Mouse (Mus musculus): Measurements from ENCODE around the gene Nifk. TPM values are rescaled to one million over a fixed set of nuclear protein-coding genes. Genes with fewer than 3 reads are reported as not detected.
A peak's percentile ranks its signal among the peaks of the same experiment; 100 is the strongest.

Gene Nifk
- polyA plus RNA-seq, 1 experiment from 2014 or later = 105 TPM

DNA sequence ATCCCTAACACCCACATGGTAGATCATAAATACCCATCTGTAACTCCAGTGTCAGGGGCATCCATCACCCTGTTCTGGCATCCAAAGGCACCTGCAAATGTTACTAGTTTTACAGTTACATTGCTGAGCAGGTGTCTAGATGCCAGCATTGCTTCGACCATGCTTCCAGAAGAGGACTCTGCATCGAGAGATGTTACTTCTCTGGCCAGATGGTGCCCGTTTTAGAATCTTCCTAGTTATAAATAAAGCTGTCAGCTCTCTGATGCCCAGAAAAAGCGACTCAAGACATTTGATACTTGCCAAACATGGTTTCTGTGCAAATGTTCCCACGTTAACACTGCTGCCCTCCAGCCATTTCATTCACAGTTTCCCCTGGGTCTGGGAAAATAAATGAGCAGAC, 16.3 kb downstream of the Nifk start:
- WGBS = 83% methylated on average over 5 of the region's 5 CpGs

DNA sequence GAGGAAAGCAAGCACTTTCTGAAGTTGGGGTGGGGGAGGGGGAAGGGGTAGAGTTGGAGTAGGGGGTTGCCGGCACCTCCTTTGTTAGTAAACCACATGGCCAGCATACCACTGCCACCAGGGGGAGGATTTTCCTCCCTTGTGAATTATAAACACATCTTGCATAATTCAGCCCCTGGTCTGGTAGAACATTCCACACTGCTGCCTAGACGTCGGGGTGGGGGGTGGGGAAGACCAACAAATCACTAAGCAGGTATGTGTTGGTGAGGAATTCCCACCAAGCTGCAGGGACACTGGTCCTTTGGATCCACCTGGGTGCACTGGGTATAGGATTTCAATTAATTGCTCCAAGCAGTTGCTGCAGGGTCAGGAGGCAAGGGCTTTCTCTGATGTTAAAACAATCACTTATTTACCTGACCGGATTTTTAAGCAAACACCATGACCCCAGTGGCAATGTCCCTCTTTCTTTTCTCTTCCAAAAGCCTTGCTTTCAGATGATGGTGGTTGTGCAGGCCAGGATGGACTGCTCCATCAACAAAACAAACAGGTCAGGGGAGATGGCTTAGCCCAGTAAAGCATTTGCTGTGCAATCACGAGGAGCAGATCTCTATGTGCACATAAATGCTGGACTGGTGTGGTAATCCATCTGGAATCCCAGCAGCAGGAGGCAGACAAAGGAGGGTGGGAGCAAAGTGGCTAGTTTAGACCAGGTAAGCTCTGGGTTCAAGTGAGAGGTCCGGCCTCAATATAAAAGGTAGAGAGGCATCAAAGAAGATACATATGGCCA, 22.2 kb downstream of the Nifk start:
- WGBS = 41% methylated on average over 6 of the region's 6 CpGs
- DNase-seq (ENCODE audit: low spot score) = no peak

More for the DNA sequence above, 16.3 kb downstream of the Nifk start:
- Histone ChIP-seq H3K27ac (replicated peaks) (no peak overlapping the region), H3K36me3 (peaks cover 33% of the 10 kb centered on the region), H3K4me3 (no peak overlapping the region), H3K27me3 (ENCODE audit: low read depth, poor library complexity, severe bottlenecking) (no peaks in the 10 kb centered on the region), H3K9me3 (replicated peaks) (no peaks in the 10 kb centered on the region), H3K4me1 (no peaks in the 10 kb centered on the region)
- DNase-seq (ENCODE audit: low spot score) = no peak

DNA sequence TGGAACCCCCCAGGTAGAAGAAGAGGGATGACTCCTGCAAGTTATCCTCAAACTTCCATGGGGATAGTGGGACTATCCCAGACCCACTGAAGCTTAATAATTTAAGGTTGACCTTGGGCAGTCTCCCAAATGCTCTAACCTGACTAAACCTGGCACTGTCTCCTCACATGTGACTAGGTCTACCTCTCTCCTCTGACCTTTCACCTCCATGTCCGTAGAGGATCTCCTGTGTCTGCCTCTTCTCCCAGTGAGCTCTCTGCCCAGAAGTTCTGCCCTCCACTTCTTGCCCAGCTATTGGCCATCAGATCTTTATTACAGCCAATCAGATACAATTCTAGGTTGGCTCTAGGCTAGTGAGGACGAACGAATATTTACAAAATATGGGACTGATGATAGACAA, 28.3 kb downstream of the Nifk start:
- no peak overlapping the region for H3K27ac ChIP-seq (replicated peaks)
- H3K27me3 ChIP-seq (ENCODE audit: low read depth, poor library complexity, severe bottlenecking) = no peaks in the 10 kb centered on the region
- H3K4me3 ChIP-seq = no peak overlapping the region
- no peaks in the 10 kb centered on the region for H3K4me1 ChIP-seq
- H3K9me3 ChIP-seq (replicated peaks) = no peaks in the 10 kb centered on the region
- no peaks in the 10 kb centered on the region for H3K36me3 ChIP-seq
- no peak for DNase-seq (ENCODE audit: low spot score)
- 84% methylated on average over 3 of the region's 3 CpGs for WGBS

More for the DNA sequence above, 22.2 kb downstream of the Nifk start:
- peaks cover 8% of the 10 kb centered on the region for H3K4me1 ChIP-seq
- peak overlapping the region; percentile 28; the same call in 1 of the 2 replicates for H3K27ac ChIP-seq (replicated peaks)
- no peaks in the 10 kb centered on the region for H3K9me3 ChIP-seq (replicated peaks)
- H3K4me3 ChIP-seq = no peak overlapping the region
- no peaks in the 10 kb centered on the region for H3K27me3 ChIP-seq (ENCODE audit: low read depth, poor library complexity, severe bottlenecking)
- H3K36me3 ChIP-seq = no peaks in the 10 kb centered on the region

DNA sequence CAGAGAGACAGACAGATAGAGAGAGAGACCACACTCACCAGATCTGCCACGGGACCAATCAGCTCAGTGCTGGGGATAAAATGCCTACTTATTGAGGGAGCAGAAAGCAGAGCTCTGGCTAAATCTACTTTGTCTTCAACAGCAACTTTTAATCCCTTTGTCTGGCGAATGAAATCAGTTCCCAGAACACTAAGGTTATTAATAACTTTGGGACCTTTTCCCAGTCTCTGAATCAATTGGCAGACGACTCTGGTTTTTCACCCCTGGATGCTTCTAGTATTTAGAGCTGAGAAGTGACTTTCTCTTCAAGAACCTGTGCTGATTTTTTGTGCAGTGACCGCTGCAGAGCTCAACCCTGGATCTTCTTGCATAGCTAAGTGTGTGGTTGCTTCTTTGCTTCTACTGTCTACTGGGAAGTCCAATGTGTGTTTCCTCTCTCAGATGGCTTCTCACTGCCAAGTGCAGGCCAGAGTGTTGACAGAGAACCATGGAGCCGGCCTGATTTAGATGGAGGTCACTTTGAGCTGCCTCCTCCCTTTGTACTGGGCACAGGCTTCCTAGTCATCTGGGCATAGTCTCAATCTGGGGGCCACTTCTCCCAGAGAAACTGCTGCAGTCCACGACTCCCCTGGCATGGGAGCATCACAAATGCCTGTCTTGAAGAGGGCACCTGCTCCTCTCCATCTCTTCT, 37.6 kb downstream of the Nifk start:
- no peak for DNase-seq (ENCODE audit: low spot score)
- Histone ChIP-seq H3K36me3 (no peaks in the 10 kb centered on the region), H3K9me3 (replicated peaks) (no peaks in the 10 kb centered on the region), H3K4me3 (no peak overlapping the region), H3K27ac (replicated peaks) (no peak overlapping the region), H3K4me1 (no peaks in the 10 kb centered on the region), H3K27me3 (ENCODE audit: low read depth, poor library complexity, severe bottlenecking) (no peaks in the 10 kb centered on the region)
- 72% methylated on average over 6 of the region's 6 CpGs for WGBS

DNA sequence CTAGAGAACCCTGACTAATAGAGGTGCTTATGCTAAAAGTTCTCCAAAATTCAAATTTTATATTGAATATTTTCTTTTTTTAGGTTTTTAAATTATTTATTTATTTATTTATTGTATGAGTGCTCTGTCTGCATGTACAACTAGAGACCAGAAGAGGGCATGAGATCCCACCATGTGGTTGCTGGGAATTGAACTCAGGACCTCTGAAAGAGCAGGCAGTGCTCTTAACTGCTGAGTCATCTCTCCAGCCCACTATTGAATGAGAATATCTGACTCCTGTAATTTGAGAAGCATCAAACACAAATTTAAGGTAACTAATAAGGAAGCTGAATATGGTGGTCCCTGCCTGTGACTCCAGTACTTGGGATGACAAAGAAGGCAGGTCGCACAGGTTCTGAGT, 46.3 kb downstream of the Nifk start:
- Histone ChIP-seq H3K4me1 (no peaks in the 10 kb centered on the region), H3K4me3 (no peak overlapping the region), H3K36me3 (no peaks in the 10 kb centered on the region), H3K9me3 (replicated peaks) (no peaks in the 10 kb centered on the region), H3K27ac (replicated peaks) (no peak overlapping the region), H3K27me3 (ENCODE audit: low read depth, poor library complexity, severe bottlenecking) (no peaks in the 10 kb centered on the region)
- WGBS = 92% methylated on average over 1 of the region's 1 CpGs
- DNase-seq (ENCODE audit: low spot score) = no peak

DNA sequence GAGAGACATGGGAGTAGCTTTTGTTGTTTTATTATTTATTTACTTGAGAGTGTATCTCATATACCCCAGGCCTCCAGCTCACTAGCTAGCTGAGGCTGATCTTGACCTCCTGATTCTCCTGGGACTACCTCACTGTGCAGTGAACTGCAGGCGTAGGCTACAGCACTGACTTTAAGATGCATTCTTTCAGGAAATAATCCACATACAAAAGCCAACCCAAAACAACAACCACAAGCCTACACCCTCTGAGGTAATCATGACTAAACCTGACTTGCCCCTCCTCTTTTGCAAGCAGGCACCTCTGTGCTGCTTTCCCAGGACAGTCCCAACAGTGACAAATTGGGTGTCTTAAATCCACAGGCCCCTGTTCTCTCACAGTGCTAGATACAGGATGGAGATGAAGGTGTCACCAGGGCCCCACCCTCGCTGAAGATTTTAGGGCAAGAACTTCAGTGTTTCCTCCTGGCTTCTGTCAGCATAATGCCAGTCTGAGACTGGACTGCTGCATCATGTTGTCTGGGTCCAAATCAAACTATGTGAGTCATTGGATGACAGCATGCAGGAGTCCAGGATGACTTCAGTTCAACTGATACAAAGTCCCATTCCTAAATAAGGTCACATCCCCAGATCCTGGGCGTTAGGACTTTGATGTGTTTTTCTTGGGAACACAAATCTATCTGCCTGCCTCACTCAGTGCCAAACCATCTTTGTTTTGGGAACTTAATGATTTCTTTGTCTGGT, 47.3 kb downstream of the Nifk start:
- H3K4me3 ChIP-seq = no peak overlapping the region
- 73% methylated on average over 3 of the region's 3 CpGs for WGBS
- no peaks in the 10 kb centered on the region for H3K9me3 ChIP-seq (replicated peaks)
- no peaks in the 10 kb centered on the region for H3K27me3 ChIP-seq (ENCODE audit: low read depth, poor library complexity, severe bottlenecking)
- no peak overlapping the region for H3K27ac ChIP-seq (replicated peaks)
- H3K36me3 ChIP-seq = no peaks in the 10 kb centered on the region
- no peaks in the 10 kb centered on the region for H3K4me1 ChIP-seq
- DNase-seq (ENCODE audit: low spot score) = no peak

DNA sequence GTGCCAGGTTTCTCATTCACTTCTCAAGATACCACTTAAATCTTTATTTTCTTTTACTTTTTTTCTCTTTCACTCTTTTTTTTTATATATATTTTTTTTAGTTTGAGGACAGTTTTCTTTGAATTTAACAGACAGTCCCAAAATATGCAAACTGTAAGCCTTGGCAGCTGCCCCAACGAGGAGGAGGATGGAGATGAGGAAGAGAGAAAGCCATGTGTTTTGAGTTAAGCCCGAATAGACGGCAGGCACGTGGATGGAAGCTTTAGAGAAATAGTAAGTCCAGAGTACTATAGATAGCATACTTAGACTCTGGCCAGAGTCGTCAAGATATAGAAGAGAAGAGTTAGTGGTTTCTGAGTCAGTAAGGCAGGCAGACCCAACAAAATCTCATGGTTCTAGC, 56.1 kb downstream of the Nifk start:
- no peak overlapping the region for H3K4me3 ChIP-seq
- no peaks in the 10 kb centered on the region for H3K4me1 ChIP-seq
- H3K27me3 ChIP-seq (ENCODE audit: low read depth, poor library complexity, severe bottlenecking) = no peaks in the 10 kb centered on the region
- H3K9me3 ChIP-seq (replicated peaks) = no peaks in the 10 kb centered on the region
- DNase-seq (ENCODE audit: low spot score) = no peak
- H3K27ac ChIP-seq (replicated peaks) = no peak overlapping the region
- no peaks in the 10 kb centered on the region for H3K36me3 ChIP-seq
- 81% methylated on average over 5 of the region's 5 CpGs for WGBS

DNA sequence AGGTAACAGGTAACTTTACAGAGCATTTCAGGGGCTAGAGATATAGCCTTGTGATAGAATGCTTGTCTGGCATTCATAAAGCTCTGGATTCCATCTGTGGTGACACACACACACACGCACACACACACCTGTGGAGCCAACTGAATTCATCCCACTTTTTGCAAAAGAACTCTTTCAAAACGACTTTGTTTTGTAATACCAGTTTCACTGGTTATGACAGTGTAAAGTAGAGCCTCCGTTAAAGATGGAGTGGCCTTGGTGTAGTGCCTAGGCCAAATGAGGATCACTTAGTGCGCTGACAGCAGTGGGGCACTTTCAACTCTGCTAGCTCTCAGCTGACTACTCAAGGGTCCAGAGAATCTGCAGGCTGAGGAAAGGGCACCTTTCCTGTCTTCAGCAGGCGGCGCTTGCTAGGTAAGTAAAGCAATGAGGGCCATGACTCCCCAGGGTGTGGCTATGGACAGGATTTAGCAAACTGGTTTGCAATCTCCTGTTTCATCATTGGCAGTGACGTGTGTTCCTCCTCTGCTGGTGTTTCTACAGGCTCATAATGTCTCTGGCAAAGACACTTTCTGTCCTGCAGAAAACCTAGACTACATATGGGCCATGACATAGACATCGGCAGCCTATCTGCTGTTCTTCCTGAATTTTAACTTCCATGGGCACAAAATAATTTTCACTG, 58.6 kb downstream of the Nifk start:
- Histone ChIP-seq H3K9me3 (replicated peaks) (no peaks in the 10 kb centered on the region), H3K4me1 (no peaks in the 10 kb centered on the region), H3K4me3 (no peak overlapping the region), H3K27ac (replicated peaks) (no peak overlapping the region), H3K36me3 (no peaks in the 10 kb centered on the region), H3K27me3 (ENCODE audit: low read depth, poor library complexity, severe bottlenecking) (no peaks in the 10 kb centered on the region)
- WGBS = 80% methylated on average over 8 of the region's 8 CpGs
- DNase-seq (ENCODE audit: low spot score) = no peak

Other genes with a start within 250 kb of the Nifk start
- 0.12 and 0.16 TPM in 2 replicates for gene Gm29106, start 145.3 kb upstream of the Nifk start, polyA plus RNA-seq (2016; fragmentation: Nextera tagmentation; extraction: Ambion mirVana)
- 403 and 418 TPM in 2 replicates for gene Tsn, start 10.1 kb upstream of the Nifk start, polyA plus RNA-seq (2016; fragmentation: Nextera tagmentation; extraction: Ambion mirVana)
- gene Clasp1, start 67.2 kb downstream of the Nifk start, polyA plus RNA-seq (2016; fragmentation: Nextera tagmentation; extraction: Ambion mirVana) = 87.3 and 106 TPM in 2 replicates

All from midbrain, embryonic 10.5 days (tissue).